Mouse (Mus musculus) midbrain, embryonic 15.5 days (tissue): Measurements from ENCODE around the gene Vdac2. TPM values are rescaled to one million over a fixed set of nuclear protein-coding genes. Genes with fewer than 3 reads are reported as not detected.

Source experiments
- ATAC-seq: fragments of 200-750 bp; cut with Nextera tagmentation; replicated peaks from 2 replicates; pipeline ENCODE4 v1.8.0; 2017; ENCODE audit warnings: moderate TSS enrichment
- H3K27ac ChIP-seq: fragments of 300-500 bp; sonication (generic); 2 replicates; pipeline ENCODE4 v1.5.1; 2015; ENCODE audit warnings: mild to moderate bottlenecking, inconsistent platforms
- H3K27me3 ChIP-seq: fragments of 300-500 bp; sonication (generic); replicated peaks from 2 replicates; pipeline ENCODE4 v1.6.1; 2015; ENCODE audit warnings: inconsistent platforms
- H3K36me3 ChIP-seq: fragments of 300-500 bp; sonication (generic); replicated peaks from 2 replicates; pipeline ENCODE4 v1.6.1; 2015; ENCODE audit warnings: inconsistent platforms
- H3K4me1 ChIP-seq: fragments of 300-500 bp; sonication (generic); 2 replicates; pipeline ENCODE4 v1.6.1; 2015; ENCODE audit warnings: inconsistent platforms
- H3K4me2 ChIP-seq: fragments of 300-500 bp; sonication (generic); 2 replicates; pipeline ENCODE4 v1.6.1; 2015; ENCODE audit warnings: inconsistent platforms, mild to moderate bottlenecking, moderate library complexity
- H3K4me3 ChIP-seq: fragments of 300-500 bp; sonication (generic); 2 replicates; pipeline ENCODE4 v1.5.1; 2015; ENCODE audit warnings: mild to moderate bottlenecking, inconsistent platforms
- H3K9ac ChIP-seq: fragments of 300-500 bp; sonication (generic); 2 replicates; pipeline ENCODE4 v1.6.1; 2015; ENCODE audit warnings: mild to moderate bottlenecking, inconsistent platforms
- H3K9me3 ChIP-seq: fragments of 300-500 bp; sonication (generic); 2 replicates; pipeline ENCODE4 v1.6.1; 2016; ENCODE audit warnings: inconsistent platforms
- WGBS: fragments of 180-500 bp; shearing (Covaris S2); methylation state at CpG from one replicate; pipeline ENCODE4 v1.1.7; 2015; ENCODE audit warnings: mixed read lengths; 5-methylcytosine and 5-hydroxymethylcytosine counted together
- polyA plus RNA-seq: library from polyadenylated mRNA; unstranded; fragments of >200 nt; fragmentation: Nextera tagmentation; extraction: Ambion mirVana; gene quantifications from 2 replicates; pipeline ENCODE4 v1.2.1, GENCODE M21; 2015

Vdac2 gene
- polyA plus RNA-seq, 1 experiment from 2014 or later: 272 TPM

DNA sequence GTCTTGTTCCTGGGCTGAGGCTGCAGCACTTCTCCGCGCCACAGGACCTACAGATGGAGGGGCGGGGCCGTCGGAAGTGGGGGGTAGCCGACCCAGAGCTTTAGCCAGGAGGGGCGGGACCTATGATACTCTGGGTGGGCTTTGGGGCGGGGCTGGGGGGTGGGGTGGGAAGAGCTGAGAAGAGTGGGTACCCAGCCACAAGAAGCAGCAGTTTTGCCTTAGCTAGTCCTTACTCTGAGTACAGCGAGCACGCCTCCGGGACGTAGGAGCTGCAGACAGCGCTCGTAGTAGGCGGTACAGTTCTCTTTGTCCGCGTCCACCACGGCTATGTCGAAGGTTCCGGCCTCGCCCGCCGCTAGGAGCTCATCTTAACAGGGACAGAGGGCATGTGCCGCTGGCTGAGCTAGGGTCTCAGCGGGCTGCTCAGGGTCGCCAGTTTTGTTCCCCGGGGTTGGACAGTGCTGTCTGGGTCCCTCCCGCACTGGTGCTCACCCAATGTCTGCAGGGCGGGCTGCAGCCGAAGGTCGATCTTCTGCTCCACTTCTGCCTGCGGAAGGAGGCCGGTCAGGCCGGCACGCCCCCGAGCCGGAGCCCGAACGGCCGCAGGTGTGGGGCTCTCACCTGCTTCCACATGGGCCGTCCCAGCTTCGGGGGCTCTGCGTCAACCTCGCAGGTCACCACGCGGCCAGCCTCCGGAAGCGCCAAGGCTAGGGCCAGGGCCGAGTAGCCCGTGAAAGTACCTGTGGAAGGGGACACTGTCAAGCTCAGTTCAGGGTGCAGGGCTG is 22.5 kb downstream of the Vdac2 start:
- peak; percentile 40 for ATAC-seq
- H3K36me3 ChIP-seq: peaks cover 13% of the 10 kb centered on the region
- no peaks in the 10 kb centered on the region for H3K9me3 ChIP-seq

DNA sequence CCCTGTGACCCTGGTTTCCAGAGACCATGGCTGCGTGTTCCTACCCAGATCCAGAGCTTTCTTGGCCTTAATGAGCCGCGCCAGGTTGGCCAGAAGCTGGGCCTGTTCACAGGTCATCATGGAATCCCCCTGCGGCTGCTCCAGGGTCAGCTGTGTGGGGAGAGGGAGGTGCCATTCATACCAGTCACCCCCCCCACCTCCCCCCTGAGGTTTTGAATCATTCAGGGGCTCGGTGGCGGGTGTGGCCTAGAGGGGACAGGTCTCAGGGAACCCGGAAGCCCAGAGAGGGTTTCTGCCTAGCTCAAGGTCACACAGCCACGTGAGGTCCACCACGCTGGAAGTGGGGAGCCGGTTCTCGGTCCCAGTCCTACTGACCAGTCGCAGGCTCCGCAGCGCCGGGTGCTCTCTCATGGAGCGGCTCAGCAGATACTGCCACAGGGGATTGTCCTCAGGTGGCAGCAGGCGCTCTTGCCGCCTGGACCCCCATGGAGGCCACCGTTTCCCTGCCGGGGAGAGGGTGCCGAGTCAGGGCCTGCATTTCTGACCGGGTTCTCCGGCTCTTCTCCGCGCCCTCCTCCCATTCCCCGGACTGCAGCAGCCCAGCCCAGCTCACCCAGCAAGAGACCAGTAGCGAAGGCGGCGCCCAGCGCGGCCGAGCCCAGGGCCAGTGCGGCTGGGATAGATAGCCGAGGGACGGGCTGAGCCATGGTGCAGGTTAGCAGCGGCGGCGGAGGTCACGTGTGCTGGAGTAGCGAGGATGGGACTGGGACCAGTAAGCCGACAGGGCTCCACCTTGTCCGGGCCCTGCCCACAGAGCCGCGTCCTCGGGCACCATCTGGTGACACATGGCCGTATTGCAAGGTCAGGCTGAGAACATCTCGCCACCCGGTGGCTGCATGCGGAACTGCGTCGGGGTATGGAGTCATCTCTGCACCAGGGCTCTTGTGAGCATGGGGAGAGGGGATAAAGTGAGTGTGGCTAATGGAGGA is 23.4 kb downstream of the Vdac2 start, which contains the start of gene Comtd1:
TSS of gene Comtd1 (minus strand) at position 812 of the 989 bp plus-strand sequence.
- peak; percentile 91 for ATAC-seq
- under 1% methylated on average over 51 of the region's 51 CpGs for WGBS

More for the DNA sequence above, 22.5 kb downstream of the Vdac2 start:
- under 1% methylated on average over 50 of the region's 50 CpGs for WGBS
- Histone ChIP-seq H3K27ac (peak overlapping the region; percentile 55), H3K4me1 (peaks cover 17% of the 10 kb centered on the region), H3K4me2 (peak overlapping the region; percentile 100), H3K27me3 (no peaks in the 10 kb centered on the region), H3K4me3 (peak overlapping the region; percentile 76), H3K9ac (peak overlapping the region; percentile 85)

DNA sequence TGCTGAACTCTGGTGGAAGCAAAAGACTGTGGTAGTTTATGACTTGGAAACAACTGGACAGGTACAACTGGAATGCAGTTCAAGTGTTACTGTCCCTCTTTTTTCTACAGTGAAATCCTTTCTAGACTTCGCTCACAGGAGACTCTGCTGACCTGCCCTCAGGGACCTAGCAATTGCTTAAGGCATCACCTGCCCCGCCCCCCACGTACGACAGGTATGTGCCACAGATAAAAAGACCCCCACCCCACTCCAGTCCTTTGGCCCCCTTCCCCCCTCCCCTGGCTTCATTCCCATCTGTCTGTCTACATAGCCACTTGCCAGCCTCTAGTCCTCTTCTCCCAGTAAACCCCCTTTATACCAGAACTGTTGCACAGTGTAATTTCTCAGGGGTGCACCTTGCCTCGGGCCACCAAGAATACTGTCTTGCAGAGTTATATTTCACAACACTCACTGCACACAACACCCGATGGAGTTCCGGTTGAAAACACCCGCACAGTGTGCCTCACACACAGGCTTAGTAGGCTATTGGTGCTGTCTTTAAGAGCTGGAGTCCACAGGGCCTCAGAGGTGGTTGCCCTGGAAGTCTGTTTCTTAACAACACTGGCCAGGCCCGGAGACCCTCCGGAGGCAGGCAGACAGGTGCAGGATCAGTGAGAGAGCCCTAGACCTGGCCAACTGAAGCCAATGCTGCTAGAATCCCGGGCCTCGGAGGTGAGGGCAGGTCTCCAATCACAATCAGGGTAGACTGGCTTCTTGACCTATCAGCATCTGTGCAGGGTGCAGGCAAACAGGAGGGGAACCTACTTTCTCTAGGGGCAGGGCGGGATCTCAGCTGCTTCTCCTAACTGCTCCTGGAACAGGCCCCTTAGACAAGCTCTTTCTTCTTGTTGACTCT is 24.7 kb downstream of the Vdac2 start:
- Histone ChIP-seq H3K4me3 (no peak overlapping the region), H3K27me3 (no peaks in the 10 kb centered on the region), H3K36me3 (peaks cover 4% of the 10 kb centered on the region; the same call in 1 of the 2 replicates), H3K9ac (no peak overlapping the region), H3K27ac (no peak overlapping the region), H3K4me2 (no peak overlapping the region), H3K4me1 (peaks cover 28% of the 10 kb centered on the region), H3K9me3 (no peaks in the 10 kb centered on the region)
- ATAC-seq: no peak
- 87% methylated on average over 13 of the region's 13 CpGs for WGBS

More for the DNA sequence above, 23.4 kb downstream of the Vdac2 start, which contains the start of gene Comtd1:
- H3K4me1 ChIP-seq: peaks cover 21% of the 10 kb centered on the region
- peak within 1 kb of the TSS; percentile 100 for H3K4me2 ChIP-seq
- peak within 1 kb of the TSS; percentile 85 for H3K9ac ChIP-seq
- H3K36me3 ChIP-seq: peaks cover 7% of the 10 kb centered on the region; the same call in 1 of the 2 replicates
- H3K9me3 ChIP-seq: no peaks in the 10 kb centered on the region
- peak within 1 kb of the TSS; percentile 73 for H3K27ac ChIP-seq
- H3K27me3 ChIP-seq: no peaks in the 10 kb centered on the region
- peak within 1 kb of the TSS; percentile 76 for H3K4me3 ChIP-seq

DNA sequence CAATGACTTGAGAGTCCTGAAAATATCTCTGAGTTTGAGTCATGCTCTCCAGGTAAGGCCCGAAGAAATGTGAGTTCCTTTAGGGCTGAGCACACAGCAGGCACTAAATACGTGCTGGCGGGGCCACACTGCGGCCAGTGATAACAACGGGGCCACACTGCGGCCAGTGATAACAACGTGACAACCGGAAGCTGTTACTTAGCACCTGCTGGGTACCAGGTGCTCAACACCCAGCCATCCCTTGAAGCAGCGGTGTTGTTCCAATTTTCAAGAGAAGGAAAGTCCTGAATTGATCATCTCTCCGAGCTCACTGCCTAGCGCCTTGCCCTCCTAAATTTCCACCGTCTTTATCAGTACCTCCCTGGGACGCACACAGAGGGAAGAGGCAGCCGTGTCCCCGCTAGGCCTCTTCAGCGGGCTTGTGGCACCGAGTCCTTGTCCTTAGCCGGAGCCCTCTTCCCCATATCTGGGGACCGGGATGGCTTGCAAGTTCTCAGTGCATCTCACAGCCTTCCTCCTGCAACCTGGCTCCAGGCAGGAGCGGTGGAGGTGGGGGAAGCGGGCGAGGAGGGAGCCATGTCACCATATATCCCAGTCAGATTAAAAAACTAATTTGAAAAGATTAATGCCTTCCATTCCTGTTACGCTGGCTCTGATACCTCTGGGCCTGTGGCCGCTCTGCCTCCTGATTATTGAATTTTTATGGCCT is 25.5 kb downstream of the Vdac2 start:
- H3K9me3 ChIP-seq: no peaks in the 10 kb centered on the region
- no peak overlapping the region for H3K9ac ChIP-seq
- H3K4me1 ChIP-seq: peaks cover 28% of the 10 kb centered on the region
- H3K36me3 ChIP-seq: peaks cover 4% of the 10 kb centered on the region; the same call in 1 of the 2 replicates
- H3K27ac ChIP-seq: no peak overlapping the region
- H3K27me3 ChIP-seq: no peaks in the 10 kb centered on the region
- 84% methylated on average over 24 of the region's 24 CpGs for WGBS
- ATAC-seq: no peak
- H3K4me3 ChIP-seq: no peak overlapping the region
- no peak overlapping the region for H3K4me2 ChIP-seq

DNA sequence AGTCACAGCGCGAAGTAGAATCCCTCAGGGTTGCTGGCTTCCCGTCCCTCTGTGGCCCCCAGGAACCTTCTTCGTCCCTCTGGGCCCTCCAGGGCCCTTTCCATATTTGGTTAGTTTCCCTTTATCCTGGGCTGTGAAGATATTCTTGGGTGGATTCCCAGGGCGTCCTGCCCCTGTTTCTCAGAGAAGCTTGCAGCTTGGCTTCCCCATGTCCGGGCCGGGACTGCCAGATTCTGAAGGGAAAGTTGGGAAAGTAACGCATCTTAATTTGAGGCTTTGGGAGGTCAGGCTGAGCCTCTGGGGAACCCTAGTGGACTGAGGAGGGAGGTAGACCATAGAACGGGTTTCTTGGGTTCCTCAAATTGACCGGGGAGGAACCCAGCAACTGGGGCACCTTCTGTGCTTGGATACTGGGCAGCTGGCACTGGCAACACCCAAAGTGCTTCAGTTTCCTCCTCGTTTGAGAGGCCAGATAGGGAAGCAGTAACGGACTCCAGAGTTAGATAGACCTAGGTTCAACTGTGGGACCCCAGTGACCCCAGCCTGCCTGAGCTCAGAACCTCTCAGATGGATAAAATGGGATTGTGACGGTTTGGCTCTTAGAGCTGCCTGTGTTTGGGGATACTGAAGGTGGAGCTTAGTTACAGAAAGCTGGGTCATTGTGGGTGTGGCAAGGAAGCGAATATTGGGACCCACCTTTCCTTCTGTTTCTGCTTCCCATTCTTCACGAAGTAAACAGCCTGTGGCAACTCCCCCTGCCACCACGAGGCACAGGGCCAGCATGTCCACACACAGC is 27.2 kb downstream of the Vdac2 start:
- WGBS: 81% methylated on average over 16 of the region's 16 CpGs
- Histone ChIP-seq H3K4me2 (no peak overlapping the region), H3K27ac (no peak overlapping the region), H3K27me3 (no peaks in the 10 kb centered on the region), H3K4me3 (no peak overlapping the region), H3K36me3 (no peaks in the 10 kb centered on the region), H3K9ac (no peak overlapping the region), H3K4me1 (peaks cover 23% of the 10 kb centered on the region), H3K9me3 (no peaks in the 10 kb centered on the region)
- no peak for ATAC-seq

DNA sequence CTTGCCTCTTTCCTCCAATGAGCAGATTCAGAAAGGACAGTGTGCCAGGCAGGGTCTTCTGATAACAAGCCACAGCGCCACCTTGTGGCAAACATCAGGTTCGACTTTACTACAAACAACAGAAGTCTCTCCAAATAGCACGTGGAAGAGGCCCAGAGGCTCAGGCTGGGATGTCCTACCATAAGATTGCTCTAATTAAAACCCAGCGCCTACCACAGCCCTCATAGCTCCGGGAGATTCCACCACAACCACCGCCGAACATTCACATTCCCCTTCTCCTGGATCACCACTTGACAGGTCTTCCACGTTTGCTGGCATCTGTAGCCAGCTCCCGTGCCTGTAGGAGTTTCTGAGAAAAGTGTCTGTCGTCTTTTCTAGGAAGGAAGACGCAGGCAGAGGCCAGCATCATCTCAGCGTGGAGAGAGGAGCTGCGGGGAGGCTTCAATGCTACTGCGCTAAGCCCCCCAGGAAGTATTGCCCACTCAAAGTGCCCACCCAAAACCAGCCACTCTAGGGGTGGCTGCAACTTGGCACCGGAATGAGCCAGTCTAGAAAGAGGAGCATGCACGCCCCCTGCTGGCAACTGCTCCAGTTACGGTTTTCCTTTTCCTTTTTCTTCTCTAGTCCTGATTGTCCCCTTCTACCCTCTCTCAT is 28.5 kb downstream of the Vdac2 start:
- peak overlapping the region; percentile 22 for H3K4me3 ChIP-seq
- H3K9me3 ChIP-seq: no peaks in the 10 kb centered on the region
- H3K4me1 ChIP-seq: peaks cover 11% of the 10 kb centered on the region
- H3K27me3 ChIP-seq: no peaks in the 10 kb centered on the region
- ATAC-seq: no peak
- 8% methylated on average over 17 of the region's 17 CpGs for WGBS
- peak overlapping the region; percentile 49 for H3K4me2 ChIP-seq
- no peaks in the 10 kb centered on the region for H3K36me3 ChIP-seq
- peak overlapping the region; percentile 59; the same call in 1 of the 2 replicates for H3K27ac ChIP-seq
- no peak overlapping the region for H3K9ac ChIP-seq

DNA sequence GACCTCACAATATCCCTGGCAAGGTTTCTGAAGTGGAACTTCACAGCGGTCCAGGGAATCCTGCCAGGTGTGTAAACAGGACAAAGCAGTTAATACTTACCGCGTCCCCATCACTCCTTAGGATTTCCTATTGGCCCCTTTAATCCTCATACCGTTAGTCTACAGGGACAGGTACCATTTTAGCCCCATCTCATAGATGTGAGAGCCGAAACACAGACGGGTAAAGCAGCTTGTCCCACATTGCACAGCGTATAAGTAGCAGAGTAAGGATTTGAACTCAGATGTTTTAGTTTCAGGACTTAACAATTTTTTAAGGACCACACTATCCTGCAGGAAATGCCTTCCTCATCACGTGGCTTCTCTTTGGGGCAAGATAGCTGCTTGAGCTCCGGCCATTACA is 29.2 kb downstream of the Vdac2 start:
- peaks cover 11% of the 10 kb centered on the region for H3K4me1 ChIP-seq
- WGBS: 83% methylated on average over 9 of the region's 9 CpGs
- H3K9me3 ChIP-seq: no peaks in the 10 kb centered on the region
- no peak for ATAC-seq
- no peak overlapping the region for H3K27ac ChIP-seq
- peak overlapping the region; percentile 49; the same call in 1 of the 2 replicates for H3K4me2 ChIP-seq
- H3K9ac ChIP-seq: no peak overlapping the region
- H3K27me3 ChIP-seq: no peaks in the 10 kb centered on the region
- H3K4me3 ChIP-seq: no peak overlapping the region
- no peaks in the 10 kb centered on the region for H3K36me3 ChIP-seq

DNA sequence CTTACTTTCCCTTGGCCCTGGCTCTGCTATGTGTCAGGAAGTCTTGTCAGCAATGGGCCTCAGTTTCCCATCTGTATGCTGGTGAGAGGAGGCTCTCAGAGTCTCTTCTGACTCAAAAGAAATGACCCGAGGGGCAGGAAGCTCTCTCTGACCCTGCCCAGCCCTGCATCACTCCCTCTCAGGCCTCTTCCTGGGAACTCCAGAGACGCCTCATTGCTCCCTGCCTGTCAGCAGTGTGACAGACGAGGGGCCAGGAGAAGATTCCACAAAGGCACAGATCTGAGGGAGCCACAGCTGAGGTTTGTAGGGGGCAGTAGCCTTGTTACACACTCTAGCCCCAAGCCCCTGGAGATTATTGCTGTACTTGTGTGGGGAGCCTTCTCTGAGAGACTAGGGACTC is 30.9 kb downstream of the Vdac2 start:
- ATAC-seq: no peak
- H3K4me1 ChIP-seq: peaks cover 11% of the 10 kb centered on the region
- 33% methylated on average over 3 of the region's 3 CpGs for WGBS
- H3K27ac ChIP-seq: no peak overlapping the region
- H3K36me3 ChIP-seq: no peaks in the 10 kb centered on the region
- no peaks in the 10 kb centered on the region for H3K27me3 ChIP-seq
- no peak overlapping the region for H3K4me2 ChIP-seq
- H3K9ac ChIP-seq: no peak overlapping the region
- no peak overlapping the region for H3K4me3 ChIP-seq
- H3K9me3 ChIP-seq: no peaks in the 10 kb centered on the region

DNA sequence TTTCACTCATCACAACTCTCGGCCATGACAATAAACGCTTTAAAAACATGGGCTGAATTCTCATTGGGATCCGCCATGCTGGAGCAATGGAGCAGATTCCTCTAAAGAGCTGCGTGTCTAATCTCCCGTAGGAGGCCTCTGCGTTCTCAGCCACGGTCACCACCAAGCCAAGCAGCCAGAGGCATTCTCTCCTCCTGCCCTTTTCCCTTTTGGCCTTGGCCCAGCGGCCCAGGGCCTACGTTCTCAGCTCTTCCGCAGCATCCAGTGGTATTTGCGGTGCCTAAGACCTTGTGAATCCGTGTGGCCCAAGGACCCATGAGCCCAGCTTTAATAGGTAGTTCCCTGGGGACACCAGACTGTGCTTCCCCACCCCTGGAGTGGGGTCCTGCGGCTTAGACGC is 31.8 kb downstream of the Vdac2 start:
- H3K27ac ChIP-seq: no peak overlapping the region
- H3K36me3 ChIP-seq: no peaks in the 10 kb centered on the region
- no peak overlapping the region for H3K4me3 ChIP-seq
- H3K4me1 ChIP-seq: peaks cover 11% of the 10 kb centered on the region
- H3K4me2 ChIP-seq: no peak overlapping the region
- ATAC-seq: no peak
- H3K9me3 ChIP-seq: no peaks in the 10 kb centered on the region
- H3K27me3 ChIP-seq: no peaks in the 10 kb centered on the region
- 81% methylated on average over 14 of the region's 14 CpGs for WGBS
- H3K9ac ChIP-seq: no peak overlapping the region

DNA sequence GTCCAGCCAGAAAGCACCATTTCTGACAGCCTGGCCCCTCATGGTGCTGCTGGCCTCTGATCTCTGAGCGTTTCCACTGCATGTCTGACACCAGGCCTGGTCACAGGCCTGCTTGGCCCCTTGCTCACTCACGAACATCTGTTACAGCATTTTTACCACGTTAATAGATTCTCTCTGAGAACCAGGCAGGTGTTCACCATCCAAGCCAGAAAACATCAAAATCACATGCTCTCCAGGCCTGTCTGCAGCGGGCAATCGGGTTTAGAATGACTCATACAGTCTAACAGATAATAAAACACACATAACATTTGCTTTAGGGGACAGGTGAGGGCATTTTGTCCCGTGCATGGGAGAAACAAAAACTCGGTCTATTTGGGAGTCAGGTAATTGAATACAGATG is 41.3 kb downstream of the Vdac2 start:
- Histone ChIP-seq H3K27ac (no peak overlapping the region), H3K36me3 (no peaks in the 10 kb centered on the region), H3K9me3 (no peaks in the 10 kb centered on the region), H3K4me2 (no peak overlapping the region), H3K9ac (no peak overlapping the region), H3K4me1 (no peaks in the 10 kb centered on the region), H3K4me3 (no peak overlapping the region), H3K27me3 (no peaks in the 10 kb centered on the region)
- no peak for ATAC-seq
- 69% methylated on average over 7 of the region's 7 CpGs for WGBS
